Mouse (Mus musculus) spleen, adult 2 months (tissue): ENCODE results near the gene Clca1. TPM values are rescaled to one million over a fixed set of nuclear protein-coding genes. Genes with fewer than 3 reads are reported as not detected.

Experiments
- DNase-seq, 2 experiments: peaks; one replicate each; pipeline versions ENCODE4 v3.0.0 to v3.0.0-alpha.2; 2012 to 2021; ENCODE audit warnings: low spot score in 2 of 2, low read depth in 1 of 2
- H3K27ac ChIP-seq: fragments of 200-500 bp; 2 replicates; pipeline ENCODE4 v1.5.1; 2012; ENCODE audit warnings: low read length, inconsistent platforms; ENCODE audit not compliant: insufficient read depth
- H3K27me3 ChIP-seq: fragments of 200-500 bp; 2 replicates; pipeline ENCODE4 v1.6.1; 2012; ENCODE audit warnings: mild to moderate bottlenecking, moderate library complexity, low read length, inconsistent platforms; ENCODE audit not compliant: control insufficient read depth, insufficient read depth
- H3K36me3 ChIP-seq: fragments of 200-500 bp; 2 replicates; pipeline ENCODE4 v1.6.1; 2012; ENCODE audit warnings: mild to moderate bottlenecking, low read length, inconsistent platforms; ENCODE audit not compliant: control insufficient read depth, insufficient read depth
- H3K4me1 ChIP-seq: fragments of 200-500 bp; 2 replicates; pipeline ENCODE4 v1.6.1; 2011; ENCODE audit warnings: inconsistent platforms; ENCODE audit not compliant: control insufficient read depth, insufficient read depth, insufficient read length
- H3K4me3 ChIP-seq: fragments of 200-500 bp; 2 replicates; pipeline ENCODE4 v1.5.1; 2011; ENCODE audit warnings: mild to moderate bottlenecking, inconsistent platforms; ENCODE audit not compliant: insufficient read depth, insufficient read length; ENCODE audit errors: extremely low read depth
- CTCF ChIP-seq: fragments of 200-500 bp; IDR thresholded peaks from 2 replicates; pipeline ENCODE4 v1.5.1; 2011; ENCODE audit warnings: mild to moderate bottlenecking, inconsistent platforms; ENCODE audit not compliant: insufficient read depth, insufficient read length, insufficient replicate concordance; ENCODE audit errors: extremely low read depth
- POLR2A ChIP-seq: fragments of 200-500 bp; IDR thresholded peaks from 2 replicates; pipeline ENCODE4 v1.6.1; 2011; ENCODE audit warnings: low read depth, low read length, inconsistent platforms
- WGBS: fragments of 180-500 bp; shearing (Covaris S2); methylation state at CpG from one replicate; pipeline ENCODE4 v1.1.7; 2018; 5-methylcytosine and 5-hydroxymethylcytosine counted together
- polyA plus RNA-seq: library from polyadenylated mRNA; depleted of rRNA; stranded (reverse); fragments of >200 nt; gene quantifications from 2 replicates; pipeline ENCODE4 v1.2.3, GENCODE M21; 2012; rRNA removed

The Clca1 gene
- polyA plus RNA-seq, 1 experiment = 0.02 TPM

DNA sequence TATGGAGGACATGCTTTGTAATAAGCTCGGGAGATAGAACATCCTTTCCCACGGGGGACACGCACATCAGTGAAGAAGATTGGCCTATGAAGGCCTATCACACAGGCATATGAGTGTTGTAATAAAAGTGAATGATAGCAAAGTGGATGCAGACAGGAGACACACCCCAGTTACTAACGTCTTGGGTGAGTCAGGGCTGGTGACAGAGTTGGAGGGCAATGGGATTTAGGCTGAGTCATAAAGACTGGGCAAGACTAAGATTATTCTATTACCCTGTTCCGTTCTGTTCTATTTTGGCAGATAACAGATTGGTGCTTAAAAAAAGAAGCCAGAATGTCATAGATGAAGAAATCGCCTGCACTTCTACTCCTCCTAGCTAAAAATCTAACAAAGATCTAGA lies 52.0 kb downstream of the Clca1 start:
- Histone ChIP-seq H3K4me1 (no peaks in the 10 kb centered on the region), H3K36me3 (no peaks in the 10 kb centered on the region), H3K27ac (no peak overlapping the region), H3K27me3 (no peaks in the 10 kb centered on the region), H3K4me3 (no peak overlapping the region)
- WGBS = 84% methylated on average over 6 of the region's 6 CpGs
- TF ChIP-seq CTCF = no peak
- no peak for TF ChIP-seq POLR2A
- DNase-seq = no peak

DNA sequence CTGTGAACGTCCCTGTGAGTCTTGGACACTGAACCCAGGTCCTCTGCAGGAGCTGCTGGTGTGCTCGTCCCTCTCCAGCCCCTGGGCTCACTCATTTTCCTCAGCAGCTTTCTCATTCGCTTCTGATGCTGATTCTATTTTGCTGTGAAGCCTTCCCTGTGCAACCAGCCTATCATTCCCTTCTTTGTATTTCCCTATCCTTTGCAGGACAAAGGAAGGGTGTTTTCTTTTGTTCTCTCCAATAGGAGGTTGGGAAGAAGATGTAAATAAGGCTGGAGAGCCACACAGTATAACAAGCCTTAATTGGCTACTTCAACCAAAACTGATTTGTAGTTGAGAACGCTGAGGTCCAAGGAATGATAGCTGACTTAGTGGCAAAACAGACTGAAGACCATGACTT lies 54.9 kb downstream of the Clca1 start:
- H3K4me3 ChIP-seq = no peak overlapping the region
- 58% methylated on average over 4 of the region's 4 CpGs for WGBS
- no peaks in the 10 kb centered on the region for H3K36me3 ChIP-seq
- H3K27me3 ChIP-seq = no peaks in the 10 kb centered on the region
- TF ChIP-seq CTCF = no peak
- no peak for TF ChIP-seq POLR2A
- DNase-seq = no peak
- no peak overlapping the region for H3K27ac ChIP-seq
- H3K4me1 ChIP-seq = no peaks in the 10 kb centered on the region

DNA sequence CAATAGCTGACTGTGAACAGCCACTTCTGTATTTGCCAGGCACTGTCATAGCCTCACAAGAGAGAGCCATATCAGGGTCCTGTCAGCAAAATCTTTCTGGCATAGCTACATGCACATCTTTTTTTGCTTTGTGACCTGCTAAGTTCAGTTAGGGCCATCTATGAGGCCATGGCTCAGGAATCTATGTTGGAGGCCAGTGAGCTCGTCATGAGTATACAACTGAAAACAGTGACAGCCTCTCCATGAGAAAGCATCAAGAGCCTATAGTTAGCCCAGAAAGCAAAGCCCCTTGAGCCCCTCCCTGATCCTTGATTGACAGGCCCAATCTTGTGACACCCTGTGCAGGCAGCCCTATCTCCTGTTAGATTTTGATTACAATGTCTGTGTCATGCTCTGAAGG lies 56.5 kb downstream of the Clca1 start:
- TF ChIP-seq CTCF (no peak), POLR2A (no peak)
- DNase-seq = no peak
- 90% methylated on average over 1 of the region's 1 CpGs for WGBS
- H3K4me1 ChIP-seq = no peaks in the 10 kb centered on the region
- no peak overlapping the region for H3K27ac ChIP-seq
- no peak overlapping the region for H3K4me3 ChIP-seq
- H3K27me3 ChIP-seq = no peaks in the 10 kb centered on the region
- no peaks in the 10 kb centered on the region for H3K36me3 ChIP-seq

DNA sequence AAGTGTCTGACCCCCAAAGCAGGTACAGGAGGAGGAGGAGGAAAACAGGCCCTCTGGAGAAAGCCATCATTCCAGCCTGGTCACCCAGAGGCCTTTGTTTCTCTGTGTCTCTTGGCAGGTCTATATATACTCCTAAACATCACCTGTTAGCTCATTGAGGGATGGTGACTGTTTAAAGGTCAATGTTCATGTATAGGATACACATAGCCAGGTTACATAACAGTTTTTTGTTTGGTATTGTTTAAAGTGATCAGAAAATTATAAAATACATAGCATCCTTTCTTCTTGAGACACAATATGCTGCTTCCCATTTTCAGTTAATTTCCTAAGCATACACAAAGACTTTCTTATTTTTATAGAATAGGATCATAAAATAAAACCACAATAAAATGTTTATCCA lies 57.6 kb downstream of the Clca1 start, which contains the start of gene Clca4a:
Gene Clca4a, minus strand, starts transcription at position 101 of the 400 bp plus-strand sequence.
- no peak for DNase-seq
- H3K27ac ChIP-seq = no peak within 1 kb of the TSS
- no peak for TF ChIP-seq CTCF
- no peak for TF ChIP-seq POLR2A
- H3K27me3 ChIP-seq = no peaks in the 10 kb centered on the region
- no peaks in the 10 kb centered on the region for H3K36me3 ChIP-seq
- H3K4me3 ChIP-seq = no peak within 1 kb of the TSS
- H3K4me1 ChIP-seq = no peaks in the 10 kb centered on the region

DNA sequence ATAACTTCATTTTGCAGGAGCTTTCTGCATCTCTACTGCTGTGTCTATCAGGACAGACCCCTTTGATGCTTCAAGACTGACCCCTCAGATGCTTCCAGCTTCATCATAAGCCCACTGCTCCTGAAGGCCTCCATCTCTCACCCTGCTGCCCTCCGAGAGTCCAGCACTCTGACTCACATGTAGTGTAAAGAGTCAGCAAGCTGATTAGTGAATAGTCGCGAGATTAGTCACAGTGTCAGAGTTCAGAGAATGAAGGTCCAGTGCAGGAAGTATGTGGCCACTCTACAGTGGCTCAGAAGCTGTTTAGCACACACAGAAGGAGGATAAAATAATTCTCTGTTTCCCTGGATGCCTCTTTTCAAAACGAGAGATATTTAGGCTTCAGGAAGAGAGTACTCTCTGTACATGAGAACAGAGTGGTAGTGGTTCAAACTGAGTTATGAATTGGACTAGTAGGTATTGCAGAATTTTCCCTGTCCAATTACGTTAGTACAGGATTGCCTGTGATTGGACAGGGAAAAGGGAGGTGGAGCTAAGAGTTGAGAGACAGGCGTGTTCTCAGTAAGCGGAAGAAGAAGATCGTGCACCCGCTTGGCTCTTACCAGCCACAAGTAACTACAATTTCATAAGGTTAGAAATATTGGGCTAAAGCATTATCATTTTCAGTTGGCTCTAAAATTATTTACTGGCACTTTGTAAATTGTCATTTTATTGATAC lies 60.9 kb downstream of the Clca1 start:
- no peaks in the 10 kb centered on the region for H3K36me3 ChIP-seq
- H3K27me3 ChIP-seq = no peaks in the 10 kb centered on the region
- H3K27ac ChIP-seq = no peak overlapping the region
- 78% methylated on average over 9 of the region's 9 CpGs for WGBS
- H3K4me1 ChIP-seq = no peaks in the 10 kb centered on the region
- TF ChIP-seq CTCF = no peak
- TF ChIP-seq POLR2A = no peak
- no peak overlapping the region for H3K4me3 ChIP-seq
- no peak for DNase-seq

DNA sequence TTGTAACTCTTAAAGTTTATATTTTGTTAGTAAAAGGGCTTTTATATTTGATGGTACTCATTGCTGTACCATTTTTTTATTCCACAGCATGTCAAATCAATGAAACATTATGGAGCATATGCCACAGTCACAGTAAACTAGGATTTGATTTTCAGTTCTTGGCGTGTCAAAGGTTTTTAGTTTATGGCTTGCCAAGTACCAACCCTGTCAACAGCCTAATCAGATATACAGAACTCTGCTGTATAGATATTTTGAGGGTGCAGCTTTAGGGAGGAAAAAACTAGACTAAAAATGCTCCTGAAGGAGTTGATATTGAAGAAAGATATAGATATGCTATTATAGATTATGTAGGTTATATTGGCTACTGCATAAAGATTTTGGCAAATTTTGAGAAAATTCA lies 62.8 kb downstream of the Clca1 start:
- Histone ChIP-seq H3K27me3 (no peaks in the 10 kb centered on the region), H3K27ac (no peak overlapping the region), H3K4me1 (no peaks in the 10 kb centered on the region), H3K4me3 (no peak overlapping the region), H3K36me3 (no peaks in the 10 kb centered on the region)
- 76% methylated on average over 1 of the region's 1 CpGs for WGBS
- no peak for DNase-seq
- TF ChIP-seq CTCF (no peak), POLR2A (no peak)

DNA sequence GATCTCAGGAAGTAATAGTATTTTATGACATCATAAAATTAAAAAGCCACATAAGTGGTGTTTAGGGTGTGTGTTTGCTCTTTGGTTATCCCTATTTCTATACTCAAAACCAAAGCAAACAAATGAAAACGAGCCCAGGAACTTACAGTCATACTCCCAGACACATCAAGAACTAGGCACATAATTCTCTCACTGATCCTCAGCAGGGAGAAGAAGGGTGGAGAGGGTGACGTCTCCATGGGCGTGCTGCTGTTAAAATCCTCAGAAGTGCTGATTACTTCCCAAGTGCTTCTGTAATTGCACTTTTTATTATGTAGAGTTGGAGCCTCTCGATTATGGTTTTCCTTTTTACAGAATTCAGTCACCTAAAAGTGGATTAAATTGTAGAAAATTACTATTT lies 66.5 kb downstream of the Clca1 start:
- no peaks in the 10 kb centered on the region for H3K4me1 ChIP-seq
- no peak for DNase-seq
- no peak overlapping the region for H3K4me3 ChIP-seq
- 67% methylated on average over 4 of the region's 4 CpGs for WGBS
- no peak overlapping the region for H3K27ac ChIP-seq
- no peaks in the 10 kb centered on the region for H3K27me3 ChIP-seq
- TF ChIP-seq POLR2A = no peak
- no peak for TF ChIP-seq CTCF
- no peaks in the 10 kb centered on the region for H3K36me3 ChIP-seq

Other genes starting within 250 kb of the Clca1 start
- 0.39 and 0.50 TPM in 2 replicates for gene Clca3a2, start 213.3 kb downstream of the Clca1 start, polyA plus RNA-seq
- not detected in 2 replicates for gene Clca3b, start 183.4 kb downstream of the Clca1 start, polyA plus RNA-seq
- gene Clca4b, start 100.2 kb downstream of the Clca1 start, polyA plus RNA-seq = not detected in 2 replicates
- not detected in 2 replicates for gene Clca4a, start 57.7 kb downstream of the Clca1 start, polyA plus RNA-seq
- 0.13 and 0.14 TPM in 2 replicates for gene Clca2, start 66.7 kb upstream of the Clca1 start, polyA plus RNA-seq
- 0.94 and 1.4 TPM in 2 replicates for gene Odf2l, start 85.8 kb upstream of the Clca1 start, polyA plus RNA-seq